Mouse (Mus musculus): ENCODE data around the gene Tmem106b. TPM values are rescaled to one million over a fixed set of nuclear protein-coding genes. Genes with fewer than 3 reads are reported as not detected.

Gene Tmem106b
- 85.1 TPM for polyA plus RNA-seq (2014; fragmentation: Illumina TruSeq; extraction: RNeasy Lipid Tissue Mini Kit (QIAGEN cat#74804); ENCODE audit: low read depth, low replicate concordance)

DNA sequence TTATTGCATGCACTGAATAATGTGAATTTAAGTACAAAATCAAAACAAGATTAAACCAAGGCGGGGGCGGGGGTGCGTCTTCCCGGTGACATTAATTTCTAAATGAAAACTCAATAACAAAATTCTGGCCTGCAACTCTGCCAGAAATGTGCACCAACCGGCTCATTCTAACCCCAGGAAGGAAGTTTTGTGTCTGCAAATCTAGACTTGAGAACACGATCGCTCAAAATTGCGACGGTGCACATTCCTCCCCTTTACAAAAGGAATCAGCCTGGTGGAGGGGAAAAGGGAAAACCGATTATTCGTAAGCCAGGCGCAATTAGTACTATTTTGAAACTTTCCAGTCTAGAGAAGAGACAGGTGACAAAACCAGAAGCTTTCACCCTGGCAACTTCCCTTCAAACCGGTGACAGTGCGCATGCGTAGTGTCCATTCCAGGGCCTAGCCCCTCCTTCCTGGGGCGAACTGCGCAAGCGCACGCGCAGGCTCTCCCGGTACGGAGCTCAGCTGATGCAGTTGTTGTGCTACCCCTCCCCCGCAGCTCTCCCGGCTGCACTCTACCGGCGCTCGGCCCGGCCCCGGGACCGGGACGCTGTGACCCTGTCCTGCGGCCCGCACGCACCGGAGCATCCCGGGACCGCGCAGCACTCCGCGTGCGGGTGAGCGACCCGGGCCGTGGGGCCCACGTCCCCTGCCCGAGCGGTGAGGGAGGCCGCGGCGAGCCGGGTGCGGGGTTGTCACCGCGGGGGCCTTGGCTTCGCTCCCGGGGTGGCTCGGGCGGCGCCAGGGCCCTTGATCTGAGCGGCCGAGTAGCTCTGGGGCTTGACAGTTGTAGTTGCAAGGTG, at the start of gene Tmem106b:
TSS of gene Tmem106b (plus strand) at position 458 of the 845 bp plus-strand sequence.

Other genes starting within 250 kb of the Tmem106b start
- not detected for gene Vwde, start 155.2 kb downstream of the Tmem106b start, polyA plus RNA-seq (2014; fragmentation: Illumina TruSeq; extraction: RNeasy Lipid Tissue Mini Kit (QIAGEN cat#74804); ENCODE audit: low read depth, low replicate concordance)